Mouse (Mus musculus) splenic B cell, adult 2 months (primary cell): Measurements from ENCODE around the gene Hsp90b1.
"Not testable (repeated sequence)": the region's sequence is repeated elsewhere in the genome, so short reads cannot be mapped to it uniquely, and the experiment has no call there.

Experiments used
- DNase-seq: peaks from one replicate; pipeline ENCODE4 v3.0.0-alpha.2; 2011; ENCODE audit warnings: low read depth, low spot score
- H3K27me3 ChIP-seq: 2 replicates; pipeline ENCODE4 v1.6.1; 2012; ENCODE audit warnings: mild to moderate bottlenecking, low read length, moderate library complexity, mixed read lengths; ENCODE audit not compliant: control insufficient read depth, poor library complexity, insufficient read depth, severe bottlenecking
- H3K36me3 ChIP-seq: 2 replicates; pipeline ENCODE4 v1.6.1; 2012; ENCODE audit warnings: mild to moderate bottlenecking, low read length, moderate library complexity, mixed read lengths; ENCODE audit not compliant: control insufficient read depth, poor library complexity, insufficient read depth, severe bottlenecking

Gene Hsp90b1

DNA sequence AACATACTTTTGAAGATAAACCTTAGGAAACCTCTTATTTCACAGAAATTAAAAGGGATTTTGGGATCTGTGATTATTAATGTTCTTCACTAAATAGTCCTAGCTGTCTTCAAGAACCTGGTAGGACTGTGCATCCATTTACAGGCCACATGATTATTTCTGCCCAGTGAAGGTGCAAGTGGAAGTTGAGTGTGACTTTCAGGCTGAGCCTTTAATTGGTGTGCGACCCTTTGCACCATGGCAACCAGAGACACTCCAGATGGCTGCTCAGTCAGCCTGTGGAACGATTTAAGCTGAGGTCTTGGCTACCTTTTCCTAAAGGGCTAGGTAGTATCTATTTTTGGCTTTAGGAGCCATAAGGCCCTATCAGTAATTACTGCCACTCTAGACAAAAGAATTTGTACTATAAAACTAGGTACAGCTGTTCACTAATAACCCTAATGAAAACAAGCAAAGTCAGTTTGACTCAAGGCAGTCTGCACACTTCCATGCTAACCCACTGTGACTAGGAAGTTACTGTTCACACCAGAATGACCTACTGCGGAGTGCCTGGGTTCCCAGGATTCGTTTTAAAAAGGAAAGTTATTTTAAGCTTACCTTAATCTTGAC is 2.9 kb downstream of the Hsp90b1 start:
- no peaks in the 10 kb centered on the region for H3K27me3 ChIP-seq
- no peak for DNase-seq

DNA sequence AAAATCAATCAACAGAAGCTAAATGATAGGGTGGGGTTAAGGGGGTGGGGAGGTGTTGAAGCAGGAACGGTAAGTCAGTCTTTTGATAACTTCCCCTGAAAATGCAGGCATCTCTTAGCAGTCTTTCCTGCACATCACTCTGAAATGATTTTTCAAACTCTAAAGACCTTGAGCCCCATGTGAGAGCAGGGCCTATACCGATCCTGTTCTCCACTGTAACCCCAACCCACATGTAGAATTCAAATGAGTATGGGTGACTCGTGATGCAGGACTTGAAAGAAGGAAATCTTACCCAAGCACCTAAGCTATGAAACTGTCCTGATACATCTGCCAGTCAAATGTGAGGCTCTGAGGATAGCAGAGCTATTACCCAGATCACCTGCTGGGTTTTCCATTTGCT is 4.3 kb downstream of the Hsp90b1 start:
- Histone ChIP-seq H3K36me3 (peaks cover 24% of the 10 kb centered on the region), H3K27me3 (no peaks in the 10 kb centered on the region)
- DNase-seq = no peak

More for the DNA sequence above, 2.9 kb downstream of the Hsp90b1 start:
- H3K36me3 ChIP-seq = peaks cover 22% of the 10 kb centered on the region

DNA sequence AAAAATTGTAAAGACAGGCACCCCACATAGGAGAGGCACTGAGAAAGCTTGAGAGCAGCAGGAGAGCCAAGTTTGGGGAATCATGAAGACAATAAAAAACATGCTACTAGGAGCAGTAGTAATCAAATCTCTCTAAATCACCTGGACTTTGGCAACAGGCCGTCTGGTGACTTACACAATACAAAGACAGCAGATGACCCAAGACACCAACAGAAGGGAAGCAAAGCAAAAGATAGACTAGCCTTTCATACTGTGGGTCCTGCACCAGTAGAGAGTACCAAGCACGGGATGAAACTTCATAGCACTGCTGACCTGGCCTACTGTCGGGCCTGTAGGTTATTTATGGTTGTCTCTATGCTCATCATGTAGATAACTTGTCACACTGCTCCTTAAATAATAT is 5.1 kb downstream of the Hsp90b1 start:
- no peak for DNase-seq
- H3K27me3 ChIP-seq = no peaks in the 10 kb centered on the region
- H3K36me3 ChIP-seq = peaks cover 29% of the 10 kb centered on the region

DNA sequence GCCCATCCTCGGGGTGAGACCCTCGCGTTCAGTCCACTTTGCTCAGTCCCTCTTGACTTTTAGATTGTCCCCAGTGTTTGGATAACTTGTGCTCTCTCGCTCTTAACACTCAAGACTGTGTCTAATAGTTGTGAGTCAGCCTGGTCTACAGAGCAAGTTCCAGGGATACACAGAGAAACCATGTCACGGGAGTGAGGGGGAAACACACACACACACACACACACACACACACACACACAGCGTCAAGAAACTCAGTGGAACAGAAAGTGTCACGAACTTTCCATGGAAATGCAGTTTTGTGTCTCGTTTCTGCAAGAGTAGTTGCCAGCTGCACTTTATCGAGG is 19.3 kb downstream of the Hsp90b1 start:
- DNase-seq = peak; percentile 19
- H3K36me3 ChIP-seq, H3K27me3 ChIP-seq: not testable (repeated sequence)

DNA sequence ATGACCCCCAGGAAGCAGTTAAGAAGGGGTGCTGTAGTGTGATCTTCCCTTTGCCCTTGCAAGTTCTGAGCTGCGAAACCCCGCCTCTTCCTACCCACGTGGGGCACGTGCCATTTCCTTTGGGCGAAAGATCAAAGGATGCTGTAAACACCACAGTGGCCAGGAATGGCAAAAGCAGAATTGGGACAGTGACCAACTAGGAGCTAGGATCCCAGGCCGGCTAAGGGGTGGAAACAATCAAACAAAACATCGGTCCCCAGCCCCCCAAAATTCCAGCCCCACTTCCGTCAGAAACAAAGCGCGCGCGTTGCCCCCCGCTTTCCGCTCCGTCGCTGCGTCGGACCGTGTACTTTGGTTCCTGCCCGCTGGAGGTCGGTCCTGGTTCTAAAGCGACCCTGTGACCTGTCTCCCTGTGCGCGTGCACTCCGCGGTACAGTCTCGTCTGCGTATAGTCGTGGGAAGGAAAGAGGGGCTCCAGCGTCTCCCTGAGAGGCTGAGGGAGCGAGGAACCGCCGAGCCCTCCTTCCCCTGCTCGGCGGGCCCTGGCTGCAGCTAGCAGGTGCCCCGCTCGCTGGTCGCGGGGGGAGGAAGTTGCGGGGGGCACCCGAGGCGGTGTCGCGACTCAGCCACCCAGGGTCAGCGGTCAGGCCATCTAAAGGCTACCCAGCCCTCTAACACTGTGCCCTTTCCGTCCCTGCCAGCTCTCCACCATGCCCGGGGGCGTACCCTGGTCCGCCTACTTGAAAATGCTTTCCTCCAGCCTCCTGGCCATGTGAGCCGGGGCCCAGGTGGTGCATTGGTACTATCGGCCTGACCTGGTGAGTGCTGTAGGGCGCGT is 19.9 kb downstream of the Hsp90b1 start:
- H3K27me3 ChIP-seq, H3K36me3 ChIP-seq: not testable (repeated sequence)
- DNase-seq = peak; percentile 80

DNA sequence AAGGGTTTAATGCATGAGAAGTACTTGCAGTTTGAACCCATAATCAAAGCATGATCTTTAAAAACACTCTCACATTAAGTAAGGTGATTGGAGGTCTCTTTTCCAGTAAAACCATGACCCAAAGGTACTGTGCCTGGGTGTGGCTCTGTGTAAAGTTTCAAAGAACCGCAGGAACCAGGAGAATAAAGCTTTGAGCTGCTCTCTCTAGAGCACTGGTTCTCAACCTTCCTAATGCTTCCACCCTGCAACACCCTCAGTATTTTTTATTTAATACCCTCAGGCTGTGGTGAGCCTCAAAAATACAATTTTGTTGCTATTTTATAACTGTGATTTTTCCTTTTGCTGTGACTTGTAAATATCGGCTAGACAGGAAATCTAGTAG is 20.5 kb downstream of the Hsp90b1 start:
- not testable (repeated sequence) for H3K27me3 ChIP-seq, H3K36me3 ChIP-seq, DNase-seq

DNA sequence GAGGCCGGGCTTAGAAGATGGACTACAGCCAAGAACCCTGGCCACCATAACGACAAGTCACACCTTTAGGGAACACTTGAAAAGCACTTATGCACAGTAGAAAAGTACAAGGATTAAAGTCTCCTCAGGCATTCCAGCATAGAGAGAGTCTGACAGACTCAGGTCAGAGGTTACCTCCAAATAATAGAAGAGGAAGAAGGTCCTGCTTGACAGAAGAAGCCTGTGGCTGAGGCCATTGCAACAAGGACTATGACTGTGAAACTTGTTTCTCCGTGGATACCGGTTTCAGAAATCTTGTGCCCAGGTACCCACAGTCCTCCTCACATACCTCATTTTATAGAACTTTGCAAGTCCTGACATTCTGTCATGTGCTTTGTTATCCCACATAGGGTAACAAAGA is 34.8 kb downstream of the Hsp90b1 start:
- H3K27me3 ChIP-seq, H3K36me3 ChIP-seq: not testable (repeated sequence)

More for the DNA sequence above, 34.8 kb downstream of the Hsp90b1 start:
- DNase-seq = not testable (repeated sequence)
